Mouse (Mus musculus) limb, embryonic 13.5 days (tissue): ENCODE measurements around the gene Kitl. TPM values are rescaled to one million over a fixed set of nuclear protein-coding genes. Genes with fewer than 3 reads are reported as not detected.

Experiments used
- ATAC-seq: fragments of 200-750 bp; cut with Nextera tagmentation; 2 replicates; pipeline ENCODE4 v1.8.0; 2017; ENCODE audit warnings: low read depth, moderate number of reproducible peaks, moderate TSS enrichment; ENCODE audit not compliant: low FRiP score
- H3K27ac ChIP-seq: fragments of 300-500 bp; sonication (generic); 2 replicates; pipeline ENCODE4 v1.5.1; 2015; ENCODE audit warnings: inconsistent platforms, mild to moderate bottlenecking, moderate library complexity
- H3K27me3 ChIP-seq: fragments of 300-500 bp; sonication (generic); 2 replicates; pipeline ENCODE4 v1.6.1; 2015; ENCODE audit warnings: mild to moderate bottlenecking, inconsistent platforms
- H3K36me3 ChIP-seq: fragments of 300-500 bp; sonication (generic); 2 replicates; pipeline ENCODE4 v1.6.1; 2015; ENCODE audit warnings: inconsistent platforms, mild to moderate bottlenecking, moderate library complexity
- H3K4me1 ChIP-seq: fragments of 300-500 bp; sonication (generic); 2 replicates; pipeline ENCODE4 v1.6.1; 2015; ENCODE audit warnings: inconsistent platforms
- H3K4me2 ChIP-seq: fragments of 300-500 bp; sonication (generic); replicated peaks from 2 replicates; pipeline ENCODE4 v1.6.1; 2015; ENCODE audit warnings: inconsistent platforms, mild to moderate bottlenecking, moderate library complexity
- H3K4me3 ChIP-seq: fragments of 300-500 bp; sonication (generic); 2 replicates; pipeline ENCODE4 v1.5.1; 2015; ENCODE audit warnings: moderate library complexity, mild to moderate bottlenecking, inconsistent platforms
- H3K9ac ChIP-seq: fragments of 300-500 bp; sonication (generic); 2 replicates; pipeline ENCODE4 v1.6.1; 2015; ENCODE audit warnings: mild to moderate bottlenecking, inconsistent platforms
- H3K9me3 ChIP-seq: fragments of 300-500 bp; sonication (generic); 2 replicates; pipeline ENCODE4 v1.6.1; 2016; ENCODE audit warnings: inconsistent platforms
- WGBS: fragments of 180-500 bp; shearing (Covaris S2); methylation state at CpG from one replicate; pipeline ENCODE4 v1.1.7; 2015; 5-methylcytosine and 5-hydroxymethylcytosine counted together
- polyA plus RNA-seq: library from polyadenylated mRNA; unstranded; fragments of >200 nt; fragmentation: Nextera tagmentation; extraction: Ambion mirVana; gene quantifications from 2 replicates; pipeline ENCODE4 v1.2.1, GENCODE M21; 2015

Gene Kitl
- polyA plus RNA-seq, 1 experiment from 2014 or later, result 15.9 TPM

- H3K4me1 ChIP-seq, result 0 out of 2 replicates have a peak, but pooled peaks cover 6% of the 10 kb centered on the region
- no peak overlapping the region for H3K4me2 ChIP-seq
- H3K27me3 ChIP-seq, result no peaks in the 10 kb centered on the region
- H3K9me3 ChIP-seq, result no peaks in the 10 kb centered on the region
- no peaks in the 10 kb centered on the region for H3K36me3 ChIP-seq
- no peak for ATAC-seq
- H3K27ac ChIP-seq, result no peak overlapping the region
- H3K4me3 ChIP-seq, result no peak overlapping the region
- H3K9ac ChIP-seq, result no peak overlapping the region
- 84% methylated on average over 2 of the region's 2 CpGs for WGBS
These were observed 39.7 kb downstream of the Kitl start for GRCm38 (mm10) chr10:100055082-100055481.

- ATAC-seq, result no peak
- Histone ChIP-seq H3K9ac (no peak overlapping the region), H3K27me3 (no peaks in the 10 kb centered on the region), H3K9me3 (no peaks in the 10 kb centered on the region), H3K27ac (no peak overlapping the region), H3K4me3 (no peak overlapping the region), H3K36me3 (no peaks in the 10 kb centered on the region), H3K4me2 (no peak overlapping the region), H3K4me1 (no peaks in the 10 kb centered on the region)
- WGBS, result 66% methylated on average over 1 of the region's 1 CpGs
These were observed 41.7 kb downstream of the Kitl start for GRCm38 (mm10) chr10:100057106-100057623.

- H3K4me1 ChIP-seq, result no peaks in the 10 kb centered on the region
- WGBS, result 92% methylated on average over 4 of the region's 4 CpGs
- no peak overlapping the region for H3K9ac ChIP-seq
- ATAC-seq, result no peak
- H3K4me3 ChIP-seq, result no peak overlapping the region
- no peaks in the 10 kb centered on the region for H3K36me3 ChIP-seq
- no peaks in the 10 kb centered on the region for H3K27me3 ChIP-seq
- no peaks in the 10 kb centered on the region for H3K9me3 ChIP-seq
- H3K27ac ChIP-seq, result no peak overlapping the region
- no peak overlapping the region for H3K4me2 ChIP-seq
These were observed 43.9 kb downstream of the Kitl start for GRCm38 (mm10) chr10:100059356-100059755.

GRCm38 (mm10) chr10:100065529-100066301 is 50.3 kb downstream of the Kitl start:
- no peaks in the 10 kb centered on the region for H3K27me3 ChIP-seq
- 18% methylated on average over 12 of the region's 12 CpGs for WGBS
- H3K9ac ChIP-seq, result no peak overlapping the region
- H3K9me3 ChIP-seq, result no peaks in the 10 kb centered on the region
- H3K4me3 ChIP-seq, result no peak overlapping the region
- ATAC-seq, result peak; percentile 64; the same call in 1 of the 2 replicates
- H3K4me1 ChIP-seq, result peaks cover 18% of the 10 kb centered on the region
- H3K4me2 ChIP-seq, result peak overlapping the region; percentile 30
- no peaks in the 10 kb centered on the region for H3K36me3 ChIP-seq
- H3K27ac ChIP-seq, result peak overlapping the region; percentile 33; the same call in 1 of the 2 replicates

- Histone ChIP-seq H3K27me3 (no peaks in the 10 kb centered on the region), H3K4me2 (peak overlapping the region; percentile 30), H3K9ac (no peak overlapping the region), H3K36me3 (no peaks in the 10 kb centered on the region), H3K9me3 (no peaks in the 10 kb centered on the region), H3K4me1 (peaks cover 18% of the 10 kb centered on the region), H3K27ac (0 out of 2 replicates have a peak overlapping the region, but pooled peaks have one; percentile 33), H3K4me3 (no peak overlapping the region)
- no peak for ATAC-seq
- WGBS, result 61% methylated on average over 7 of the region's 7 CpGs
These were observed 50.9 kb downstream of the Kitl start for GRCm38 (mm10) chr10:100066374-100066773.

GRCm38 (mm10) chr10:100072641-100073040 is 57.2 kb downstream of the Kitl start:
- Histone ChIP-seq H3K4me2 (no peak overlapping the region), H3K9ac (no peak overlapping the region), H3K4me1 (no peaks in the 10 kb centered on the region), H3K9me3 (no peaks in the 10 kb centered on the region), H3K36me3 (no peaks in the 10 kb centered on the region), H3K4me3 (no peak overlapping the region), H3K27ac (no peak overlapping the region), H3K27me3 (no peaks in the 10 kb centered on the region)
- no peak for ATAC-seq
- 83% methylated on average over 1 of the region's 1 CpGs for WGBS

GRCm38 (mm10) chr10:100073092-100073491 is 57.7 kb downstream of the Kitl start:
- no peaks in the 10 kb centered on the region for H3K4me1 ChIP-seq
- ATAC-seq, result no peak
- no peak overlapping the region for H3K4me3 ChIP-seq
- H3K9me3 ChIP-seq, result no peaks in the 10 kb centered on the region
- no peak overlapping the region for H3K27ac ChIP-seq
- H3K9ac ChIP-seq, result no peak overlapping the region
- H3K27me3 ChIP-seq, result no peaks in the 10 kb centered on the region
- no peak overlapping the region for H3K4me2 ChIP-seq
- no peaks in the 10 kb centered on the region for H3K36me3 ChIP-seq

GRCm38 (mm10) chr10:100101115-100101514 is 85.7 kb downstream of the Kitl start:
- Histone ChIP-seq H3K27ac (no peak overlapping the region), H3K4me3 (no peak overlapping the region), H3K9me3 (no peaks in the 10 kb centered on the region), H3K9ac (no peak overlapping the region), H3K27me3 (no peaks in the 10 kb centered on the region), H3K4me2 (no peak overlapping the region), H3K36me3 (no peaks in the 10 kb centered on the region), H3K4me1 (no peaks in the 10 kb centered on the region)
- 63% methylated on average over 3 of the region's 3 CpGs for WGBS
- no peak for ATAC-seq

- H3K9me3 ChIP-seq, result no peaks in the 10 kb centered on the region
- no peaks in the 10 kb centered on the region for H3K36me3 ChIP-seq
- no peaks in the 10 kb centered on the region for H3K27me3 ChIP-seq
- H3K4me2 ChIP-seq, result no peak overlapping the region
- H3K4me3 ChIP-seq, result no peak overlapping the region
- no peak for ATAC-seq
- H3K27ac ChIP-seq, result no peak overlapping the region
- H3K9ac ChIP-seq, result no peak overlapping the region
- no peaks in the 10 kb centered on the region for H3K4me1 ChIP-seq
- 55% methylated on average over 7 of the region's 7 CpGs for WGBS
These were observed 95.8 kb downstream of the Kitl start for GRCm38 (mm10) chr10:100111209-100111608.

- Histone ChIP-seq H3K36me3 (no peaks in the 10 kb centered on the region), H3K27ac (no peak overlapping the region), H3K4me2 (no peak overlapping the region), H3K9ac (no peak overlapping the region), H3K4me1 (no peaks in the 10 kb centered on the region), H3K9me3 (no peaks in the 10 kb centered on the region), H3K27me3 (no peaks in the 10 kb centered on the region), H3K4me3 (no peak overlapping the region)
- ATAC-seq, result no peak; the same call in 1 of the 2 replicates
- WGBS, result 86% methylated on average over 2 of the region's 2 CpGs
These were observed 100.1 kb downstream of the Kitl start for GRCm38 (mm10) chr10:100115570-100115969.

GRCm38 (mm10) chr10:100124452-100124851 is 109.0 kb downstream of the Kitl start:
- no peak for ATAC-seq
- WGBS, result 36% methylated on average over 5 of the region's 5 CpGs
- H3K36me3 ChIP-seq, result no peaks in the 10 kb centered on the region

GRCm38 (mm10) chr10:100127837-100128743 is 112.7 kb downstream of the Kitl start:
- no peak for ATAC-seq
- Histone ChIP-seq H3K27me3 (no peaks in the 10 kb centered on the region), H3K27ac (no peak overlapping the region), H3K4me2 (no peak overlapping the region), H3K9me3 (no peaks in the 10 kb centered on the region), H3K4me1 (0 out of 2 replicates have a peak, but pooled peaks cover 4% of the 10 kb centered on the region), H3K36me3 (no peaks in the 10 kb centered on the region), H3K4me3 (no peak overlapping the region), H3K9ac (no peak overlapping the region)
- 72% methylated on average over 23 of the region's 23 CpGs for WGBS

More at GRCm38 (mm10) chr10:100124452-100124851, 109.0 kb downstream of the Kitl start:
- H3K4me3 ChIP-seq, result no peak overlapping the region
- no peaks in the 10 kb centered on the region for H3K4me1 ChIP-seq
- H3K4me2 ChIP-seq, result no peak overlapping the region
- H3K27ac ChIP-seq, result no peak overlapping the region
- H3K27me3 ChIP-seq, result no peaks in the 10 kb centered on the region
- no peak overlapping the region for H3K9ac ChIP-seq
- no peaks in the 10 kb centered on the region for H3K9me3 ChIP-seq
